Mouse (Mus musculus) heart, embryonic 14.5 days (tissue): Measurements from ENCODE around the gene Gm14410. TPM values are rescaled to one million over a fixed set of nuclear protein-coding genes. Genes with fewer than 3 reads are reported as not detected.
A peak's percentile ranks its signal among the peaks of the same experiment; 100 is the strongest.
"Not testable (repeated sequence)": the region's sequence is repeated elsewhere in the genome, so short reads cannot be mapped to it uniquely, and the experiment has no call there.

Experiments used
- ATAC-seq: fragments of 200-750 bp; cut with Nextera tagmentation; 2 replicates; pipeline ENCODE4 v1.8.0; 2017; ENCODE audit warnings: low read depth, moderate TSS enrichment; ENCODE audit not compliant: insufficient number of reproducible peaks, insufficient read depth, low FRiP score
- H3K27ac ChIP-seq, 2 experiments: fragments of 200-500 bp in 1 of 2; fragments of 300-500 bp in 1 of 2; sonication (generic) in 1 of 2; replicated peaks in 1 of 2; 2 replicates each; pipeline ENCODE4 v1.5.1; 2012 to 2014; ENCODE audit warnings: low read depth in 2 of 2, low read length in 2 of 2, control low read depth in 1 of 2, mild to moderate bottlenecking in 1 of 2, mixed read lengths in 1 of 2; ENCODE audit not compliant: control insufficient read depth in 1 of 2, insufficient read depth in 1 of 2
- H3K27me3 ChIP-seq: fragments of 300-500 bp; sonication (generic); 2 replicates; pipeline ENCODE4 v1.6.1; 2014; ENCODE audit warnings: mild to moderate bottlenecking, low read length, control low read depth; ENCODE audit not compliant: control insufficient read depth, insufficient read depth
- H3K36me3 ChIP-seq: fragments of 300-500 bp; sonication (generic); 2 replicates; pipeline ENCODE4 v1.6.1; 2014; ENCODE audit warnings: mild to moderate bottlenecking, control low read depth, low read length, mixed read lengths; ENCODE audit not compliant: control insufficient read depth, insufficient read depth
- H3K4me1 ChIP-seq, 2 experiments: fragments of 200-500 bp in 1 of 2; fragments of 300-500 bp in 1 of 2; sonication (generic) in 1 of 2; 2 replicates each; pipeline ENCODE4 v1.6.1; 2012 to 2014; ENCODE audit warnings: low read length in 2 of 2, control low read depth in 1 of 2, mixed read lengths in 1 of 2; ENCODE audit not compliant: control insufficient read depth in 2 of 2, insufficient read depth in 2 of 2
- H3K4me2 ChIP-seq: fragments of 300-500 bp; sonication (generic); 2 replicates; pipeline ENCODE4 v1.6.1; 2014; ENCODE audit warnings: mild to moderate bottlenecking, low read length
- H3K4me3 ChIP-seq, 2 experiments: fragments of 200-500 bp in 1 of 2; fragments of 300-500 bp in 1 of 2; sonication (generic) in 1 of 2; 2 replicates each; pipeline ENCODE4 v1.5.1; 2012 to 2014; ENCODE audit warnings: low read length in 2 of 2, mild to moderate bottlenecking in 2 of 2, control low read depth in 1 of 2, low read depth in 1 of 2, moderate library complexity in 1 of 2; ENCODE audit not compliant: control insufficient read depth in 1 of 2, insufficient read depth in 1 of 2
- H3K9ac ChIP-seq: fragments of 300-500 bp; sonication (generic); 2 replicates; pipeline ENCODE4 v1.6.1; 2014; ENCODE audit warnings: mild to moderate bottlenecking, low read length
- H3K9me3 ChIP-seq: fragments of 300-500 bp; sonication (generic); 2 replicates; pipeline ENCODE4 v1.6.1; 2016; ENCODE audit warnings: low read length, control low read depth; ENCODE audit not compliant: control insufficient read depth
- WGBS: fragments of 180-500 bp; shearing (Covaris S2); extraction: QIAGEN DNeasy Blood & Tissue Kit; methylation state at CpG from one replicate; pipeline ENCODE4 v1.1.7; 2014; 5-methylcytosine and 5-hydroxymethylcytosine counted together
- polyA plus RNA-seq: library from polyadenylated mRNA; unstranded; fragments of >200 nt; fragmentation: Nextera tagmentation; extraction: Ambion mirVana; gene quantifications from 2 replicates; pipeline ENCODE4 v1.2.1, GENCODE M21; 2014

Gm14410 gene
- polyA plus RNA-seq, result 17.1 and 17.7 TPM in 2 replicates

DNA sequence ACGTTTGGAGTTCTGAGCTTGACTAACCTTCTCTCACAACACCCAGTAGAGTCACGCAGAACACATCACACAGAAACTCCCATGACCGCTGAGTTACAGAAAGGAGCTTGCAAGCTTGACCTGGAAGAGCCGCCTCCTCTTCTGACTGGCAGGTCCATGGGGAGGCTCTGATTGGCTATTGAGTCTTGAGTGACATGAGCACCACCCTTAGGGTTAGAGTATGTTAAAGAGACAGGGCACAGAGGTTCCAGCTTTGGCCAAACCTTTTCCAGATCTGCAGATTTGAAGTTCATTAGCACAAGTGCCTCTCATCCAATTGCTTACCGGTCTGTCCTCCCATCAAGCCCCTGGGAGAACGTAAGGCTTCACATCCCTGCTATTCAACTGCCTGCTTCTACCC lies at the start of gene Gm14410:
Gene Gm14410, minus strand, starts transcription at position 81 of the 400 bp plus-strand sequence.
- not testable (repeated sequence) for H3K9me3 ChIP-seq, H3K27me3 ChIP-seq, H3K36me3 ChIP-seq, ATAC-seq, H3K4me1 ChIP-seq, H3K4me2 ChIP-seq, H3K27ac ChIP-seq
- Histone ChIP-seq H3K4me3 (peak within 1 kb of the TSS; percentile 35 to 54), H3K9ac (peak within 1 kb of the TSS; percentile 30; the same call in 1 of the 2 replicates)
- 0% methylated on average over 3 of the region's 6 CpGs for WGBS

DNA sequence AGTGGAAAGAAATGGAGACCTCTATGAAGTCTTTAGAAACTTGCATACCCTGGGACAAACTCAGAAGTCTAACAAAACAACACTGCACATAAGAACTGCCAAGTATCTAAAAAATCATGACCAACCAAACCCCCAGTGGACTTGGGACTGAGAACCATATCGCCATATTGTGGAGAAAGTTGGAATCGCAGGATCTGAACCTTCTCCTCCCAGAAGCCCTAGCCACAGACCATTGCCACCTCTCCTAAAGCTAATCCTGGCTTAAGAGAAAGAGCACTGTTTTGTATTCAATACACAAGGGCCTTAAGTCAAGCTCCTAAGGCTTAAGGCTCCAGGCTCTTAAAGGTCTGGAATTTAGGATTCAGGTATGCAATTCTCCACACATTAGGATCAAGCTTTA lies 41.2 kb upstream of the Gm14410 start:
- H3K27ac ChIP-seq, H3K4me1 ChIP-seq, ATAC-seq, H3K27me3 ChIP-seq, H3K4me3 ChIP-seq, H3K4me2 ChIP-seq, H3K36me3 ChIP-seq, H3K9me3 ChIP-seq, H3K9ac ChIP-seq: not testable (repeated sequence)
- 74% methylated on average over 2 of the region's 2 CpGs for WGBS

DNA sequence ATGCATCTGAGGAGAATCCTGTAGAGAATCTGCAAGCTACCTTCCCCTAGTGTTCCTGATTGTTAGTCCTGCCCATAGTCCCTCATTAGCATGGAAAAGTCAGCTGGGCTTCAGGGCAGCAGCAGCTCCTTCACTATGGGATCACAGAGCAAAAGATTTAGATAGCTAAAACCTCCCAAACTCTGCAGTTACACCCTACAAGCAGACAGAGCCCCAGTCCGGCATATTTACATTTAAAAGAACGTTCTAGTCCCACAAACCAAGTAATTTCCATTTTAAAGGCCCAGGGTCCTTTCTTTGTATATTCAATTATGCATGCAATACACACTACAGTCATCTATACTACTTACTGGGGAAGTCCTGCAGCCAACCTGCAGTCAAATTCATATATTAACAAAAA lies 24.2 kb upstream of the Gm14410 start:
- H3K4me2 ChIP-seq, H3K4me1 ChIP-seq, H3K9me3 ChIP-seq, ATAC-seq, H3K27me3 ChIP-seq, H3K4me3 ChIP-seq, H3K36me3 ChIP-seq, H3K9ac ChIP-seq, H3K27ac ChIP-seq: not testable (repeated sequence)
- WGBS, result 50% methylated on average over 2 of the region's 2 CpGs

DNA sequence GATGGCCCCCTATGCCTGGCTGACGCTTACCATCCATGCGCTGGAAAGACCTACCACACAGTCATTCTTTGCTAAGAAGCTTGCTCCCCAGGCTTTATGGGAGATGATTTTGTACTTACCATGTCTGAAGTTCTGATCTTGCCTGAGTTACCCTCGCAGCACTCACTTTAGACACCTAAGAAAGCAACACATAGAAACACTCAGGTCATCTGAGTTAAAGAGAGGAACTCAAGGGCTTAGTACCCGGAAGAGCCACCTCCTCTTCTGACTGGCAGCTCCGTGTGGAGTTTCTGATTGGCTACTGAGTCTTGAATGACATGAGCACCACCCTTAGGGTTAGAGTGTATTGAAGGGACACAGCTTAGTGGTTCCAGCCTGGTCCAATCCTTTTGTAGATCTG lies 33.5 kb downstream of the Gm14410 start:
- H3K27ac ChIP-seq, H3K4me1 ChIP-seq, H3K36me3 ChIP-seq, H3K27me3 ChIP-seq, H3K4me2 ChIP-seq, H3K9ac ChIP-seq, ATAC-seq, H3K4me3 ChIP-seq, H3K9me3 ChIP-seq: not testable (repeated sequence)
- WGBS, result 90% methylated on average over 4 of the region's 5 CpGs

Other genes starting within 250 kb of the Gm14410 start
- 13.3 and 15.3 TPM in 2 replicates for gene Gm14419, start 205.5 kb downstream of the Gm14410 start, polyA plus RNA-seq
- 0.26 TPM in 1 of 2 replicates, not detected in the other for gene Gm14401, start 132.1 kb downstream of the Gm14410 start, polyA plus RNA-seq
- not detected in 2 replicates for gene Gm14409, start 60.6 kb upstream of the Gm14410 start, polyA plus RNA-seq
- gene Gm14412, start 117.9 kb upstream of the Gm14410 start, polyA plus RNA-seq, result 0.50 and 0.74 TPM in 2 replicates
- 8.6 and 11.7 TPM in 2 replicates for gene Gm14418, start 191.9 kb upstream of the Gm14410 start, polyA plus RNA-seq